Mouse (Mus musculus) E14TG2a.4 (cell line): ENCODE measurements around the gene Nr2e3.

Experiments used
- CTCF ChIP-seq: conservative IDR thresholded peaks from 2 replicates; pipeline ENCODE4 v1.5.1; 2014; ENCODE audit warnings: low read length
- POU5F1 ChIP-seq: IDR thresholded peaks from 2 replicates; pipeline ENCODE4 v1.6.1; 2014; ENCODE audit warnings: low read length, borderline replicate concordance

DNA sequence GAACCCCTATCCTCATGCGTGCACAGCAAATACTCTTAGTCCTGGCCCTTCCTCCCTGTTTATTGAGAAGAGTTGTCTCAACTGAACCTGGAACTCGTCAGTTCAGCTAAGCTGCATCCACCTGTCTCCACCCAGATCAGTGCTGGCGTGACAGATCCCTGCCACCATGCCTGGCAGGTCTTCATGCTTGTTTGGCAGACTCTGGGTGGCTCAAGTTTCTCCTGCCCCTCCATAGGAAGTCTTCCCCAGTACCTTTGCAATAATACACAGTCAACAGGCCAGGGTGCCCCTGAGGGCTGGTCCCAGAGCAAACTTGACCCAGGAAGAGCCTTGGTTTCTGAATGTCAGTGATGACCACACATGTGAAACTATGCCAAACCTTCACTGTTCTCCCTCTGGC is 15.2 kb downstream of the Nr2e3 start:
- TF ChIP-seq CTCF, result no peak
- no peak for TF ChIP-seq POU5F1
